Mouse (Mus musculus) limb, embryonic 14.5 days (tissue): ENCODE measurements at regions not wholly inside any gene's neighbourhood (a gene's known extent, or its start where the extent isn't known, plus 50 kb on each side); places are given as distances from the start of the nearest gene placed in this dataset.

ENCODE experiments used
- ATAC-seq: fragments of 200-750 bp; cut with Nextera tagmentation; 2 replicates; pipeline ENCODE4 v1.8.0; 2017; ENCODE audit warnings: low read depth, moderate number of reproducible peaks, moderate TSS enrichment; ENCODE audit not compliant: low FRiP score
- DNase-seq: peaks from one replicate; pipeline ENCODE4 v3.0.0-alpha.2; 2015; ENCODE audit warnings: low spot score
- H3K27ac ChIP-seq: fragments of 300-500 bp; sonication (generic); replicated peaks from 2 replicates; pipeline ENCODE4 v1.5.1; 2014; ENCODE audit warnings: low read depth, mild to moderate bottlenecking, low read length, moderate library complexity, mixed read lengths
- H3K27me3 ChIP-seq: fragments of 300-500 bp; sonication (generic); 2 replicates; pipeline ENCODE4 v1.6.1; 2014; ENCODE audit warnings: low read length, mixed read lengths; ENCODE audit not compliant: control insufficient read depth, insufficient read depth
- H3K36me3 ChIP-seq: fragments of 300-500 bp; sonication (generic); 2 replicates; pipeline ENCODE4 v1.6.1; 2014; ENCODE audit warnings: mild to moderate bottlenecking, low read length, moderate library complexity, mixed read lengths; ENCODE audit not compliant: control insufficient read depth, insufficient read depth
- H3K4me1 ChIP-seq: fragments of 300-500 bp; sonication (generic); 2 replicates; pipeline ENCODE4 v1.6.1; 2014; ENCODE audit warnings: antibody characterized with exemption, low read length, mixed read lengths; ENCODE audit not compliant: control insufficient read depth, insufficient read depth
- H3K4me2 ChIP-seq: fragments of 300-500 bp; sonication (generic); replicated peaks from 2 replicates; pipeline ENCODE4 v1.6.1; 2014; ENCODE audit warnings: low read depth, mild to moderate bottlenecking, low read length, moderate library complexity; ENCODE audit not compliant: severe bottlenecking
- H3K4me3 ChIP-seq: fragments of 300-500 bp; sonication (generic); replicated peaks from 2 replicates; pipeline ENCODE4 v1.5.1; 2014; ENCODE audit warnings: low read length
- H3K9ac ChIP-seq: fragments of 300-500 bp; sonication (generic); 2 replicates; pipeline ENCODE4 v1.6.1; 2014; ENCODE audit warnings: mild to moderate bottlenecking, low read depth, low read length, moderate library complexity; ENCODE audit not compliant: severe bottlenecking
- H3K9me3 ChIP-seq: fragments of 300-500 bp; sonication (generic); 2 replicates; pipeline ENCODE4 v1.6.1; 2016; ENCODE audit warnings: low read length; ENCODE audit not compliant: control insufficient read depth
- POLR2A ChIP-seq: fragments of 200-500 bp; IDR thresholded peaks from 2 replicates; pipeline ENCODE4 v1.8.0; 2012; ENCODE audit warnings: inconsistent platforms, mild to moderate bottlenecking, moderate library complexity, borderline replicate concordance; ENCODE audit not compliant: insufficient read depth, insufficient read length; ENCODE audit errors: extremely low read depth
- WGBS: fragments of 180-500 bp; shearing (Covaris S2); extraction: QIAGEN DNeasy Blood & Tissue Kit; methylation state at CpG from one replicate; pipeline ENCODE4 v1.1.7; 2014; 5-methylcytosine and 5-hydroxymethylcytosine counted together

- WGBS, result 82% methylated on average over 2 of the region's 2 CpGs
- Histone ChIP-seq H3K9me3 (no peaks in the 10 kb centered on the region), H3K9ac (no peak overlapping the region), H3K4me3 (no peak overlapping the region), H3K27me3 (no peaks in the 10 kb centered on the region), H3K36me3 (no peaks in the 10 kb centered on the region), H3K4me2 (no peak overlapping the region), H3K4me1 (no peaks in the 10 kb centered on the region), H3K27ac (no peak overlapping the region)
- ATAC-seq, result no peak
- DNase-seq, result no peak
- TF ChIP-seq POLR2A, result no peak
Measured at GRCm38 (mm10) chr2:137794841-137795240, 461.5 kb upstream of the Btbd3 start.

GRCm38 (mm10) chr2:137784091-137784490, 472.3 kb upstream of the Btbd3 start:
- ATAC-seq (no peak; the same call in 1 of the 2 replicates), DNase-seq (peak; percentile 11)
- Histone ChIP-seq H3K27me3 (no peaks in the 10 kb centered on the region), H3K36me3 (no peaks in the 10 kb centered on the region), H3K4me2 (no peak overlapping the region), H3K4me1 (no peaks in the 10 kb centered on the region), H3K9ac (no peak overlapping the region), H3K27ac (no peak overlapping the region), H3K4me3 (no peak overlapping the region), H3K9me3 (no peaks in the 10 kb centered on the region)
- no peak for TF ChIP-seq POLR2A
- WGBS, result 67% methylated on average over 6 of the region's 6 CpGs

GRCm38 (mm10) chr2:137777430-137777829, 478.9 kb upstream of the Btbd3 start:
- no peak for TF ChIP-seq POLR2A
- Histone ChIP-seq H3K4me1 (no peaks in the 10 kb centered on the region), H3K9me3 (no peaks in the 10 kb centered on the region), H3K36me3 (no peaks in the 10 kb centered on the region), H3K4me2 (no peak overlapping the region), H3K27ac (no peak overlapping the region), H3K27me3 (no peaks in the 10 kb centered on the region), H3K9ac (no peak overlapping the region), H3K4me3 (no peak overlapping the region)
- DNase-seq (no peak), ATAC-seq (no peak)
- 70% methylated on average over 3 of the region's 3 CpGs for WGBS

GRCm38 (mm10) chr2:137764785-137765184, 491.6 kb upstream of the Btbd3 start:
- no peak overlapping the region for H3K4me2 ChIP-seq
- DNase-seq (no peak), ATAC-seq (no peak)
- no peaks in the 10 kb centered on the region for H3K27me3 ChIP-seq
- no peak overlapping the region for H3K9ac ChIP-seq
- H3K27ac ChIP-seq, result no peak overlapping the region
- H3K9me3 ChIP-seq, result no peaks in the 10 kb centered on the region
- no peak for TF ChIP-seq POLR2A
- H3K4me1 ChIP-seq, result no peaks in the 10 kb centered on the region
- H3K36me3 ChIP-seq, result no peaks in the 10 kb centered on the region
- H3K4me3 ChIP-seq, result no peak overlapping the region

GRCm38 (mm10) chr2:137759455-137759854, 496.9 kb upstream of the Btbd3 start:
- H3K36me3 ChIP-seq, result no peaks in the 10 kb centered on the region
- H3K4me1 ChIP-seq, result peaks cover 6% of the 10 kb centered on the region; the same call in 1 of the 2 replicates
- TF ChIP-seq POLR2A, result no peak
- WGBS, result 84% methylated on average over 2 of the region's 2 CpGs
- no peak for ATAC-seq
- H3K4me2 ChIP-seq, result no peak overlapping the region
- H3K9me3 ChIP-seq, result no peaks in the 10 kb centered on the region
- H3K27ac ChIP-seq, result no peak overlapping the region
- H3K9ac ChIP-seq, result no peak overlapping the region
- no peak for DNase-seq
- no peak overlapping the region for H3K4me3 ChIP-seq
- H3K27me3 ChIP-seq, result no peaks in the 10 kb centered on the region

- no peak for DNase-seq
- no peak overlapping the region for H3K27ac ChIP-seq
Measured at GRCm38 (mm10) chr2:137758389-137758788, 498.0 kb upstream of the Btbd3 start.

More at GRCm38 (mm10) chr2:137758389-137758788, 498.0 kb upstream of the Btbd3 start:
- Histone ChIP-seq H3K4me1 (peaks cover 6% of the 10 kb centered on the region; the same call in 1 of the 2 replicates), H3K9ac (no peak overlapping the region), H3K4me3 (no peak overlapping the region), H3K27me3 (no peaks in the 10 kb centered on the region), H3K9me3 (no peaks in the 10 kb centered on the region), H3K36me3 (no peaks in the 10 kb centered on the region), H3K4me2 (no peak overlapping the region)
- no peak for TF ChIP-seq POLR2A
- no peak for ATAC-seq
- 63% methylated on average over 4 of the region's 4 CpGs for WGBS
